Mouse (Mus musculus) layer of hippocampus, postnatal 14 days (tissue): ENCODE data around the gene Eno3. TPM values are rescaled to one million over a fixed set of nuclear protein-coding genes. Genes with fewer than 3 reads are reported as not detected.

Source experiments
- DNase-seq, 2 experiments: peaks; one replicate each; pipeline ENCODE4 v3.0.0; 2021 to 2022; ENCODE audit warnings: low spot score in 2 of 2, mixed read lengths in 1 of 2
- total RNA-seq, 2 experiments: library from RNA; stranded (reverse); gene quantifications; 2 replicates each; pipeline ENCODE4 v1.2.3; 2021

Gene Eno3
- total RNA-seq, 2 experiments from 2014 or later = 5.9 to 10.1 TPM

DNA sequence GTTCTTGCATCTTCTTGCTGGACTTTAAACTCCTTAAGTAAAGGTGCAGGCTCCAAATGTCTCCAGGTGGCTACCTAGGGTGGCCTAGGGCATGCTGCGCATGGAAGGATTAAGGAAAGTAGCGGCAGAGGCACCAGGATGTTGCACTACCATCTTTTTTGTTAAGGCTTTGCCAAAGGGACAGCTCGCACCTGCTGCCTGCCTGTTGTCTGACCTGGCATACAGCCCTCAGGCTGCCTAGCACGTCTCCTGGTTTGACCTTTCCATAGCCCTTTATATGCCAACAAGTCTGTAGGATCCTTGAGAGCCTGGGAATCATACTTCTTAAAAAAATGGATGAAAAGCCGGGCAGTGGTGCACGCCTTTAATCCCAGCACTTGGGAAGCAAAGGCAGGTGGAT, 14.0 kb upstream of the Eno3 start:
- no peak for DNase-seq

DNA sequence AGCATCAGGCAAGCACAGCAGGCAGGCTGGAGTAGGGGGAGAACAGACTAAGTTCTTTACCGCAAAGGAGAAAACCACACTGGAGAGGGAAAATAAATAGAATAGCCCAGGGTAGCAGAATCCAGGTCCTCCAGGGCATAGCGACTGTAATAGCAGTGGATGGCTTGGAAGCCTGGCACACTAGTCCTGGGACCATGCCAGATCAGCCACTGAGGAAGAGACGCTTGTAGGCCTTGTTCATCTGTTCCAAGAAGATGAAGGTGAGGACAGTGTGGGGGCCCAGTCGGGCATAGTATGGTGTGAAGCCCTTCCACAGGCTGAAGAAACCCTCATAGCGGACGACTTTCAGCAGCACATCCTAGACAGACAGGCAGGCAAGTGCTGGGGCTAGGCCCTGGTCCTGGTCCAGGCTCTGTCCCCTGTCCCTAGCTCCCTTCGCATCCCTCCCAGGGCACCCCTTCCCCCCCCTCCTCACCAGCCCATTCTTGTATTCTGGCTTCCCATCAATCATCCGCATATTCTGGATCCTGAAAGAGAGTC, 12.4 kb upstream of the Eno3 start:
- DNase-seq = no peak

DNA sequence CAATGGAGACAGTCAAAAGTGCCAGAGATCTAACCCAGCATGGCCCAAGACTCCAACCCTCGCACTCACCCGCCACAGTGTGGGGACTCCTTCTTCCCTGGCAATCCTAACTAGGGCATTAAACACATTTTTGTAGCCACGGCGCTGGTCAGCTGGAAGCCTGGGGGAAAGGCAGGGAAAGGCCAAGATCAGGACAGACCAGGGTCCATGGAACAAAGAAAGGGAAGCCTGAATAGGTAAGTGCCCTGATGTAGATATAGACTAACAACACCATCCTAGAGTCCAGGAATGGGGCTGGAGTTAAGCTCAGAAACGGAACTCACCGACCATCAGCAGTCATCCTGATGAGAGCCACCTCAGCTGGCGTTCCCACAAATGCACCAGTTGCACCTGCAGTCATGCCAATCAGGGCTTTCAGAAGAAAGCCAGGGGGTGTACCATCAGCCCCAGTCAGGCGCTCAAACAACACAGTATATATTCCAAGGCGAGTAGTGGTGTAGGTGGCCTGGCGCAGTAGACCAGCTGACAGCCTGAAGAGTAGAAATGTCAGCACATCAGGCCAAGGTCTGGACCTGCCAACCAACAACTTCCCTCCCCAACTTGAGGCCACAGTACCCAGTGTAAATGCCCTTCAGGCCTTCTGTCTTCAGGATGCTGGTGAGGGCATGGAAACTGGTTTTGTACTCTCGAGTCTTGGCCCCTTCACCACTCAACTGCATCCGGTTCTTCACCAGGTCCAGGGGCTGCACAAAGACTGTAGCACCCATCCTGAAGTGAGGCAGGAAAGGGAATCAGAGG, 11.3 kb upstream of the Eno3 start:
- DNase-seq = no peak

DNA sequence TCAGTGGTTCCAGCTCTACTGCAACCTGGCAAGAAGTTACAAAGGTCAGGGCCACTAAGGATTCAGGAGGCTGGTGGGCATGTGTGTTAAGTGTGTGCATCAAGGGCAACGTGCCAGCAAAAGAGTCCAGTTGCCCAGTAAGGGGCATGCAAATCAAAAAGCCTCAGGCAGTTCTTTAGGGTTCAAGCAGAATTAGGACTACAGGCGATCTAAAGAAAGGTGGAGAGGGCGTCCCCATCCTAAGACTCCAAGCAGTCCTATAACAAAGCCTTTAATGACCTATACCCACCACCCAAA, 10.8 kb upstream of the Eno3 start:
- DNase-seq = no peak

DNA sequence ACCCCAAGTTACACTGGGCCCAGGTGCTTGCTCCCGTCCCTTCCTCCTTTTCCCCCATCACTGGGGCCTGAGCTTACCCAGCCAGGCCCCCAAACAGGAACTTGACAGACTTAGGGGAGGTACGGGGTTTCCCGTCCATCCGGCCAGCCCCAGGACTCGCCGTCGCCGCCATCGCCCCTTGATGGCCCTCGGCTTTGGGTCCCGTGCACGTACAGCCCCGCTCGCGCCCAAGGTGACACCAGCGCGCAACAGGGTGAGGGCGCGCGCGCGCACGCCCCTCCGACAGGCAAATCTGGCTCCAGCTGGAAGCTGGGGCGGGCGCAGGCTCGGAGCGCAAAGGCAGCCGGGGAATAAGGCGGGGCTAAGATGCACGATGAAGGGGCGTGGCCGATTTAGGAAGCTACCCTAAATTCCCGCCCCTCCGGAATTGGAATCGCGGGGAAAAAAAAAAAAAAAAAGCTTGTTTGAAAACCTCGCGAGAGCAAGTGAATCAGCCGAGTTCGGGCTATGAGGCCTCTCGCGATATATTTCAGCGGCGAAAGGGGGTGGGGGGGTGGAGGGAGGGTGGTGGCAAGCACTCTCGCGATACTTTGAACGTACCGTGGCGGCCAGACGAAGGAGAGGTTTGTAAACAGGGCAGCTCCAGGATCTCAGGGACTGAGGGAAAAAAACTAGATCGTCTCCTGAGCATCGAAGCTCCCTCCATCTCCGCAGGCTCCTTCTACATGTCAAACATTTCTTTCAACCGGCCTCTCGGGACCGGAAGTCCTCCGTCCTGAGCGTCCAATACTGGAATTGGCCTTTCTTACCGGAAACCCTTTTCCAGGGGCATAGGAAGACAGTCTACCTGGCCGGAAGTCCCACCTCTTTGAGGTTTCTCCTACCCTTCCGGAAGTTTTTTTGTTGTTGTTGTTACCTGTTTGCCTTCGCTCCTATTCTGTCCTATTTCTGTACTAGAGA, 10.0 kb upstream of the Eno3 start, which contains the start of the genes Rnf167 and Slc25a11:
TSS of gene Rnf167 (plus strand) at position 545 of the 960 bp plus-strand sequence.
TSS of gene Slc25a11 (minus strand) at position 789 of the 960 bp plus-strand sequence.
- DNase-seq = peak; percentile 94 to 98

DNA sequence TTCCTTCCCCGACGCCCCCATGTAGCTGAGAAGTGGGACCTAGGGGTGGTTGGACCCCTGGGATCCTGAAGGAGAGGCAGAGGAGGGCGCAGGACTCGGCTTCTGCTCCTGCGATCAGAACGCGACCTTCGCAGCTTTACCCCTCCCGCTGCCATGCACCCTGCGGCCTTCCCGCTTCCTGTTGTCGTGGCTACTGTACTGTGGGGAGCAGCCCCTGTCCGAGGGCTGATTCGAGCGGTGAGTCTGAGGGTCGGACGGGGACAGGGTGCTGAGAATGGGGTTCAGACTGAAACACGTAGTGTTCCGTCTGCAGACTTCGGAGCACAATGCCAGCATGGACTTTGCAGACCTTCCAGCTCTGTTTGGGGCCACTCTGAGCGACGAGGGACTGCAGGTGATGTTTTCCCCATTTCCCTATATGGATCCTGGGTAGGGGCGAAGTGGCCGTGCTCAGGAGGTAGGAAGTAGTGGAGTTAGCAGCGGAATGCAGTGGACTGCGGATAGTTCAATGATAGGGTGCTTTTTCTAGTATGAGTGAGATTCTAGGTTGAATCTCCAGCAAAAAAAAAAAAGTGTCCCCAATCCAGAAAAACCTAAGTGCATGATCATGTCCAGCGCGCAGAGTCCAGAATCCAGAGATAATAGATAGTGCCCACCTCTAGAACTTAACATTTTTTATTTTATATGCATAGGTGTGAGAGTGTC, 9.1 kb upstream of the Eno3 start:
- DNase-seq = no peak

DNA sequence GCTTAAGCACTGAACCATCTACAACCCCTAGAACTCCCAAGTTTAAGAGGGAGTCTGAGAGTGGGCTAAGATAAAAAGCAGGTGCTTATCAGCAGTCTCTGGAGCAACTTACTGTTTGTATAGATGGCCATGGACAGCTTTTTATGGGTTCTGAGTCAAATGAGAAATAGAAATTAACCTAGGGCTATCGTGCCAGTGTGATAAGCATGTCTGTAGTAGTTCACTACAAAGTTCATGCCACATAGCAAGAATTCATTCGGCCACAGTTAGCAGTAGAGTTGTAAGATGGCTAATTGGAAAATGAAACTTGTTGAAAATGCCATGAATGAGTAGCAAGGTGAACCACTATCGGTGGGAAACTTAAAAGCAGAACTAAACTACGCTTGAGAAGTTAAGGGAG, 8.5 kb upstream of the Eno3 start:
- DNase-seq = no peak

DNA sequence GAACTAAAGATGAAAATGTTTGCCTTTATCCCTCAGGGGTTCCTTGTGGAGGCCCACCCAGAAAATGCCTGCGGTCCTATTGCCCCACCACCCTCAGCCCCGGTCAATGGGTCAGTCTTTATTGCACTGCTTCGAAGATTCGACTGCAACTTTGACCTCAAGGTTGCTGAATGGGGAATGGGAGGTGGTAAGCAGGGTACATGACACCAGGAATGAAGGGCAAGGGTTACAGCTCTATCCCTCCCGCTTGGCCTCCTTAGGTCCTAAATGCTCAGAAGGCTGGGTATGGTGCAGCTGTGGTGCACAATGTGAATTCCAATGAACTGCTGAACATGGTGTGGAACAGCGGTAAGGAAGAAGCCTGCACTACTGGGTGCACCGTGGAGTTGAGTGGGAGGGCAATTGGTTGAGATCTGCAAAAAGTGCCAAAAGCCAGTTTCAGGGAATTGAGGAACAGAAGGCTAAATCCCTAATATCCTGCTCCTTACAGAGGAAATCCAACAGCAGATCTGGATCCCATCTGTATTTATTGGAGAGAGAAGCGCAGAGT, 7.7 kb upstream of the Eno3 start:
- no peak for DNase-seq

DNA sequence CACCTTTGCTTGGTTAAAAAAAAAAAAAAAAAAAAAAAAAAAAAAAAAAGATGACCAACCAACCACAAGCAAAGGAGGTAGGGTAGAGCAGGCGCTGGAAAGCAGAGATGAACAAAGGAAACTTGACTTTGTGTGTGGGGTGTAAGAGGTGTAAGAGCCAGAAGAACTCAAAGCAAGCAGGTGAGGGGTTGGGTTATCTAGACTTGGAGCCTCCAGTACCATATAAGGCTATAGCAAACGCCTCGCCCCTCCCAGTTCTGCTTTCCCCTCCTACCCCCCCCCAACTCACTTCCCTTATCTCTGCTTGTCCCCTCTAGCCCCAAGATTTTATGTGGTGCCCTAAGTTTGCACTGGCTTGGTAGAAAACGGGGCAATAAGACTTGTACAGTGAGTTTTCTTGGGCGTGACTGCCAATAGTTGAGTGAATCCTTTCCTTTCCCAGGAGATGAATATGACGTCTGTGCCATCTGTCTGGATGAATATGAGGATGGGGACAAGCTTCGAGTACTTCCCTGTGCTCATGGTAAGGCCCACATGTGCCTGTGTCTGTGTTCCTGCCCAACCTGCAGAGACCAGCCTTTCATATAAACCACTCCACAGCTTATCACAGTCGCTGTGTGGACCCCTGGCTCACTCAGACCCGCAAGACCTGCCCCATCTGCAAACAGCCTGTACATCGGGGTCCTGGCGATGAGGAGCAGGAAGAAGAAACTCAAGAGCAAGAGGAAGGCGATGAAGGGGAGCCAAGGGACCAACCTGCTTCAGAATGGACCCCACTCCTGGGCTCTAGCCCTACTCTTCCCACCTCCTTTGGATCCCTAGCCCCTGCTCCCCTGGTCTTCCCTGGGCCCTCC, 6.5 kb upstream of the Eno3 start:
- no peak for DNase-seq

DNA sequence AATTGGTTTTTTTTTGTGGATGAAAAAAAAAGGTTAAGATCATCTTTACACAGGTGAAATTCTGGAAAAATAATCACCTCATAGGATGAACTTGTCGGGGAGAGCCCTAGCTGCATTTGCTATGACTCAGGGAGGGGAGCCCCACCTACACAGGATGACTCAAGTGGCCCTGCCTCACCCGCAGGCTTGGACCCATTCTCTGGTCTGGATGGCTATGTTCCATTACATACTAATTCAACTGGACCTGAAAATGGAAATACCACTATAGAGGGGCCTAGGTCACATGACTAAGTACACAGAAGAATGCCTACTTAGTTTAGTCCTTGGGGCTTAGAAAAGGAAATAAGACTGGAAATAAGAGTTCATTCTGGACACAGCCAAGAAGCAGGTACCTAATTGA, 5.6 kb upstream of the Eno3 start:
- no peak for DNase-seq

DNA sequence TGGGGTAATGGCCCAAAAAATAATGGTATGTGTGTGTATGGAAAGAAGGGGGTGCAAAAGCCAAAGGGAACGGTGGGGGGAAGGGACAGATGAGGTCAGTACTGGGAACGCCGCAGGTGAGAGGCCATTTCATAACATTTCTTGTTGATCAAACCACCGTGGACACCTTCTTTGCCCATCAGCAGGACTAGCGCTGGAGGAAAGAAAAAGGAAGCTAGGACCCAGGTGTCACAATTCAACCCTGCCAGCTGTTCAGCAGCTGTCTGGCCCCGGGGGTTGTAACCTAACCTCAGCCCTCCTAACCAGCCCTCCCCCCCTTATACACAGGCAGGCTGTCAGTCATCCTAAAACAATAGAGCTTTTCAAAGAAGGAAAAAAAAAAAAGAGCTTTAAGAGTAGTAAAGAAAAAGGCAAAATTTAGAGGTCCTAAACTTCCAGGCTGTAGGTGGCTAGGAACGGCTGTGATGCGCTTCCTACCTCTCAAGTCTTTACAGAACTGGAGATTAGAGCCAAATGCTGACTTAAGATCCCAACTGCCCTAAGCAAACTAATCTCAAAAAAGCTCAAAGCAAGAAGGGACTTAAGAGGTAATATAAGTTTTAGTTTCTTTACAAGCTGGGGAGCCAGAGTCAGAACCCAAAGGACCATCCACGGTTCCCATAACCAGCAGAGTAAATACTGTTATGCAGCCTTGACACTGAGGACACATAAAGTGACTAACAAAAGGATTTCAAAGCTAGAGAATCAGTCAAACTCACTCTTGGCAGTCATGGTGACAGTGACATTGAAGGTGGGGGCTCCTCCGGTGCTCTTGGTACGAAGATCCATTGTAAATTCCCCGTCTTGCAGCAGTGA, 4.7 kb upstream of the Eno3 start:
- no peak for DNase-seq

DNA sequence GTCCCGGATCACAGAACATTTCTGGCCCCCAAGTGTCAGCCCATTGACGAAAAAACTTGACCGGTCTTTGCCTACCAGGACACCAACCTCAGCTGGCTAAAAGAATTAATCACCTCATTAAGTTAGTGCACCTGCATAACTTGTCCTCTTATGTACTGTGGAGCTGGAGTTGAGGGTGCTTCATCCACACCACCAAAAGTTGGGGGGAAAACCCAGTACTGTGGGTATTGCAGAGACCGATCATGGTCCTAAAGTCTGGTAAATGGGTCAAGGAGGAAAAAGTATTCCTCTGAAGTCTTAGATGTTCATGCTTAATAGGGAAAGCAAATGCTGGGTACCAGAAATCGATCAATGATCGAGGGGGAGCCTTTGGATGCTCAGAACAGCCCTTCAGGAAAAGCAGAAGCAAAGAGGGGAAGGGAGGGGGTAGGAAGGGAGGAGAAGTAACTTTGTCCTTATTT, 4.1 kb upstream of the Eno3 start:
- DNase-seq = no peak

DNA sequence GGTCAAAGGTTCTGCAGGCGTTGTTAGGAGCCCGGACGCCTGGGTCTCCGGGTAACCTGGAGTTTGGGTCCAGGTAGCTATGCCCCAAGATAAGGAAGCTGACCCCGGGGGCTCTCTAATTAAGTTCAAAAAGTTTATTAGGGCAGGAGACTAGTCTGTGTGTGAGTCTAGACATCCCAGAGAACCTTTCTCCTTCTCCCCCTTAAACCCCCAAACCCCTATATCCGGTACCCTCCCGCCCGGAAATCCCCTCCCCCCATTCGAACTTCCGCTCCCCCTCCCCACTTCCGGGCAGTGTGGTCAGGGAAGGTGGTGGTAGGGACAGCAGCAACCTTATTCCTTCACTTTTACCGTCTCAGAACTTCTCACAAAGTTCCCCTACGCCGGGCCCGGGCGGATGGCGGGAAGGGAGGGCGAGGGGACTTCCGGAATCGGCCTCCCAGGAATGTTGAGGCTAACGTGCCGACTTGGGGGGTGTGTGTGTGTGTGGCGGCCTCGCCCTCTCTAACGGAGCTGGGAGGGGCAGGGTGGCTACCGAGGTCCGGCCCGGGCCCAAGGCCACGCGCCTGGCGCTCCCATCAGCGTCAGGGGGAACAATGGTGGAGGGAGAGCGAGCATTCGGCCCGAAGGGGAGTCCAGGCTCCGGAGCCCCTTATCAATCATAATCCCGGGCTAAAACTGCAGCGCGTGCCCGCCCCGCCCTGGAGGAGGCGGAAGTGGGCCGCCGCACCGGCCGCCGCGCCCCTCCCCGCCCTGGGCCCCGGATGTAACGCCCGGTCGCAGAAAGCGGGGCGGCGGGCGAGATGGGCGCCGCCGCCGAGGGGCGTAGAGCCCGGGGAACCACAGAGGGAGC, 3.4 kb upstream of the Eno3 start:
- DNase-seq = peak in 1 of 2 experiments; percentile 46

DNA sequence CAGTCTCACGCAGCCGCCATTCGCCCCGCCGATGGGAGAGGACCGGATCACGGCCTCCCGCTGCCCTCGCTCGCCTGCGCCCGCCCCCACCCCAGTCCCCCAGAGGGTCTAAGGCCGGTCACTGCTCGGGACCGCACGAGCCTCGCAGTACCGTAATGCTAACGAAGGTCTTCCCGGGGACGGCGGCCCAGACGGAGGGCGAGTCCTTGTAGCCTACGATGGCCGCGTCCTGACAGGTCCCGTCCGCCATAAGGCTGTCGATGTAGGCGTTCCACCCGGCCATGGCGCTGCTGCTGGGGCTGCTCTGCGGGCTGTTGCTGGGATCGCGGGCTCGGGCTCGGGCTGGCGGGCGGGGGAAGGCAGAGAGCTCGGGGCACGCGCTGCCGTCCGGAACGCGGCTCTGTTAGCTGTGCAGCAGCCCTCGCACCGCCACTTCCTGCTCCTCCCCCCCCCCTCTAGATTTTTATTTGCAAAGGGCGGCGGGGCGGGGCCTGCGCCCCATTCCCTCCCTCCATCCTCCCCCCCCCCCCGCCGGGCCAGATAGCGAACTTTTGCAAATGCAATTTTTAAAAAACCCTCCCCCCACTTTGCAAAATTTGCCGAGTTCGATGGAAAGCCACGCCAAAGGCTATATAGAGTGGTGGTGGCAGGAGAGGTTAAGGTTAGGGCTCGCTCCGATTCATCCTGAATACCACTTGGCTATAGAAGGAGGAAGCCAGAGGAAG, 2.6 kb upstream of the Eno3 start, which contains the start of gene Pfn1:
TSS of gene Pfn1 (minus strand) at position 447 of the 725 bp plus-strand sequence.
- DNase-seq = peak; percentile 62 to 73

DNA sequence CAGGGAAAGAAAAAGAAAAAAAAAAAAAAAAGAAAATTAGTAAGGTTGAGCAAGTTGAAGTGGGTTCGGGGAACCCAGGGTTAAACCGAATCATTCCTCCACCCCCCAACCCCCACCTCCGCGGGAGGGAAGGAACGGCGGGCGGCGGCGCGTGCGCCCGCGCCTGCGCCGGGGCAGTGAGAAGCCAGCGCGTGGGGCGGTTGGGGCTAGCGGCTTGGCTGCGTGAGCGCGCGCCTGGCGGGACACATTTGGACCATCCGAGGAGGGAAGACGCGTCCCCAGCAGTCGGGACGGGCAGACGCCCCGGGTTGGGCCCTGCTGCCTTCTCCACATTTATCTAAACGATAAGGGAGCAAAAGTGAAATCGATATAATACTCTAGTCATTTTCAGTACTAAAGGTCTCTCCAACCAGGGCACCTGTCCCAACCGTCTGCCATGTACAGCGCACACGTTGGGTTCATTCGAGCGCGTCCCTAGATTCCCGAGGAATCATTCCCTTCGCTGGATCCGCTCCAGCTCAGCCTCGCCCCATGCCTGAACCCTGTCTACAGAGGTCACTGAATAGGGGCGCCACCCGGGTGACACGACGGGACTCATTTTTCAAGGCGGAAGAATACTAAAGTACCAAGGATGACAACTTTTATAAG, 2.0 kb upstream of the Eno3 start:
- DNase-seq = peak in 1 of 2 experiments; percentile 78

DNA sequence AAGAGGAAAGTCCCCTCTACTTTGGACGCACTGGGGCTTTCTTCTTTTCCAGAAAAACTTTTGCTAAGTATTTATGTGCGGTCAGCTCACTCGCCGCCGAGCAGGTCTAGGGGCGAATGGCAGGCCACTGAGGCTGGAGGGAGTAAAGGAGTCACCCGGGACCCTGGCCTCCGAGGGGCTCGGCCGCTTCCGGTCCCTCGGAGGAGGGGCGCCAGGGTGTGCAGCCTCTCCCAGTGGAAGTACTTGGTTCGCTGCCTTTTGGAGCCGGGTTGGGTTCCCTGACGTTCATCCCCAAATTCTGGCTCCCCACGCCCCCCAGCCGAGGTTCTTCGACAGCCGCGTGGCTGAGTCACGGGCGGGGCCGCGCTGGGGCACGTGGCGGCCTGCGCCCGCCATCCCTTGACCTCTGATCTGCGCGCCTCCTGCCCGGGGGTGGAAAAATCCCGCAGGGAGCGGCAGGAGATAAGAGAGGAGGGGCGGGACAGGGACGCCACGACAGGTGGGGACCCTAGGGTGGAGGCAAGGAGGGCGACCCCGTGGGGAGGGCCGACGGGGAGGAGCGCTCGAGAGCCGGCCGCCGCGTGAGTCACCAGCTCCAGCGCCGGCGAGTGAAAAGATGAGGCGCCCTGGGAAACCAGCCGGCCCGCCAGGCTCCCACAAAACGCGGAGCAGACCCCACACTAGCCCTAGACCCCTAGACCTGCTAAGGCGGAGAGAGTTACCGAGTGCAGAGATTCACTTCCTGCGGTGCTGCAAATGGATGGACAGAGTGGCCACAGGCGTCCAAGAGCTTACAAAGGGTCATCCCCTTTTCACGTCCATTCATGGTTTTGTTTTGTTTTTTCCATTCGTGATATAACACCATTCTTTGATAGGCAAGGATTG, 1.2 kb upstream of the Eno3 start:
- DNase-seq = no peak
